ENCODE assay signal across 27 mouse cellular contexts in genomic region chr14:87775332-87775890, GRCm38 (mm10).
DNase-seq lines count a peak whose midpoint lies in the region; ATAC-seq and TF ChIP-seq lines count a peak whose summit lies in the region.
"Had no signal": no experiment of that assay in that cellular context is flagged by ENCODE, and none has a peak within 500 bp of the region (broad histone marks: within the 10 kb centered on the region; RNA-seq: fewer than 3 reads in every experiment).

No protein-coding gene starts in this region.

- no peak overlapping the region for H3K4me2 ChIP-seq in hindbrain, embryonic 11.5 days (replicated peaks; ENCODE audit: low read depth, low read length)
- no peak overlapping the region for H3K4me2 ChIP-seq in forebrain, embryonic 13.5 days
- H3K4me2 ChIP-seq in midbrain, embryonic 13.5 days (replicated peaks) = no peak overlapping the region
- H3K4me2 ChIP-seq: embryonic facial prominence, embryonic 13.5 days; hindbrain, embryonic 13.5 days; liver, embryonic 12.5 days had no signal

- DNase-seq in hindbrain, embryonic 11.5 days (ENCODE audit: low spot score) = no peak
- no peak for DNase-seq in hindbrain, embryonic 10.5 days (ENCODE audit: low spot score)
- peak; percentile 2 for DNase-seq in ES-E14 (ENCODE audit: low read depth, low spot score)
- DNase-seq in spleen, postnatal 14 days (ENCODE audit: low spot score in 2 of 2) = no peak
- DNase-seq: adrenal gland, adult 8-10 months; cerebellum, adult 11-12 months; cerebellum, postnatal 10 days; gastrocnemius, postnatal 14 days; kidney, adult 8-10 months; kidney, postnatal 4 days; left cerebral cortex, postnatal 4 days; liver, postnatal 0 days; lung, postnatal 4 days; right cerebral cortex, postnatal 25 days; thymus, adult 18-20 months; thymus, postnatal 36 days had no signal

- in situ Hi-C loops in ES-E14 (cut with MboI; ENCODE audit: low sequenced_read_pairs in 2 of 2, unreplicated experiment in 2 of 2) = no loop called here

- H3K27me3 ChIP-seq in hindbrain, embryonic 11.5 days (ENCODE audit: control insufficient read depth, insufficient read depth, low read length) = no peaks in the 10 kb centered on the region
- no peaks in the 10 kb centered on the region for H3K27me3 ChIP-seq in hindbrain, embryonic 10.5 days (ENCODE audit: insufficient read depth, poor library complexity, severe bottlenecking)
- H3K27me3 ChIP-seq in forebrain, embryonic 13.5 days = no peaks in the 10 kb centered on the region
- H3K27me3 ChIP-seq in midbrain, embryonic 13.5 days = no peaks in the 10 kb centered on the region
- H3K27me3 ChIP-seq: embryonic facial prominence, embryonic 13.5 days; hindbrain, embryonic 13.5 days; liver, embryonic 12.5 days; megakaryocyte, embryonic 14.5 days had no signal

- peak; percentile 55; the same call in 1 of the 2 replicates for ATAC-seq in hindbrain, embryonic 11.5 days (ENCODE audit: low FRiP score)
- peak; percentile 53 for ATAC-seq in forebrain, embryonic 13.5 days
- 0 out of 2 replicates have a peak, but pooled peaks have one; percentile 37 for ATAC-seq in midbrain, embryonic 13.5 days
- ATAC-seq in CD4-positive, CD25-positive, alpha-beta regulatory T cell, adult 4 months = no peak
- ATAC-seq: intestine, embryonic 16.5 days; liver, embryonic 12.5 days; liver, postnatal 0 days; lung, postnatal 0 days had no signal

- no peaks in the 10 kb centered on the region for H3K9me3 ChIP-seq in hindbrain, embryonic 11.5 days (ENCODE audit: control insufficient read depth, low read length)
- H3K9me3 ChIP-seq in hindbrain, embryonic 10.5 days = no peaks in the 10 kb centered on the region
- no peaks in the 10 kb centered on the region for H3K9me3 ChIP-seq in ES-E14 (ENCODE audit: control insufficient read depth, insufficient read depth, low read depth, low read length)
- no peaks in the 10 kb centered on the region for H3K9me3 ChIP-seq in forebrain, embryonic 13.5 days (replicated peaks)
- H3K9me3 ChIP-seq in midbrain, embryonic 13.5 days = no peaks in the 10 kb centered on the region
- H3K9me3 ChIP-seq: embryonic facial prominence, embryonic 13.5 days; hindbrain, embryonic 13.5 days; liver, embryonic 12.5 days had no signal

- no peaks in the 10 kb centered on the region for H3K4me1 ChIP-seq in hindbrain, embryonic 11.5 days (replicated peaks; ENCODE audit: control insufficient read depth, insufficient read depth, low read length)
- peaks cover 4% of the 10 kb centered on the region; the same call in 1 of the 2 replicates for H3K4me1 ChIP-seq in hindbrain, embryonic 10.5 days (replicated peaks)
- H3K4me1 ChIP-seq in ES-E14 (ENCODE audit: control insufficient read depth in 2 of 2, insufficient read depth in 2 of 2, low read length in 2 of 2, poor library complexity in 1 of 2) = no peaks in the 10 kb centered on the region
- H3K4me1 ChIP-seq in forebrain, embryonic 13.5 days = peaks cover 3% of the 10 kb centered on the region; the same call in 1 of the 2 replicates
- H3K4me1 ChIP-seq in midbrain, embryonic 13.5 days (replicated peaks) = peaks cover 10% of the 10 kb centered on the region
- H3K4me1 ChIP-seq: embryonic facial prominence, embryonic 13.5 days; hindbrain, embryonic 13.5 days; liver, embryonic 12.5 days; megakaryocyte, embryonic 14.5 days had no signal

- no peak overlapping the region for H3K9ac ChIP-seq in hindbrain, embryonic 11.5 days (ENCODE audit: low read depth, low read length)
- no peak overlapping the region for H3K9ac ChIP-seq in ES-E14 (ENCODE audit: insufficient read depth, low read depth, low read length, poor library complexity, severe bottlenecking)
- H3K9ac ChIP-seq in forebrain, embryonic 13.5 days = no peak overlapping the region
- H3K9ac ChIP-seq in midbrain, embryonic 13.5 days (replicated peaks) = no peak overlapping the region
- H3K9ac ChIP-seq: embryonic facial prominence, embryonic 13.5 days; hindbrain, embryonic 13.5 days; liver, embryonic 12.5 days; liver, postnatal 0 days had no signal

- no peak overlapping the region for H3K27ac ChIP-seq in hindbrain, embryonic 11.5 days (ENCODE audit: low read depth, low read length)
- no peak overlapping the region for H3K27ac ChIP-seq in hindbrain, embryonic 10.5 days
- no peak overlapping the region for H3K27ac ChIP-seq in ES-E14 (ENCODE audit: insufficient read depth, low read depth, low read length, poor library complexity, severe bottlenecking)
- H3K27ac ChIP-seq in forebrain, embryonic 13.5 days = no peak overlapping the region
- H3K27ac ChIP-seq in midbrain, embryonic 13.5 days = no peak overlapping the region
- H3K27ac ChIP-seq: embryonic facial prominence, embryonic 13.5 days; hindbrain, embryonic 13.5 days; kidney, postnatal 0 days; liver, embryonic 12.5 days; stomach, postnatal 0 days had no signal

- H3K36me3 ChIP-seq in hindbrain, embryonic 11.5 days (ENCODE audit: control insufficient read depth, insufficient read depth, low read length) = no peaks in the 10 kb centered on the region
- H3K36me3 ChIP-seq in hindbrain, embryonic 10.5 days = no peaks in the 10 kb centered on the region
- no peaks in the 10 kb centered on the region for H3K36me3 ChIP-seq in ES-E14 (ENCODE audit: control insufficient read depth, insufficient read depth, low read length, poor library complexity, severe bottlenecking)
- no peaks in the 10 kb centered on the region for H3K36me3 ChIP-seq in forebrain, embryonic 13.5 days (ENCODE audit: poor library complexity, severe bottlenecking)
- H3K36me3 ChIP-seq in midbrain, embryonic 13.5 days = no peaks in the 10 kb centered on the region
- H3K36me3 ChIP-seq: embryonic facial prominence, embryonic 13.5 days; hindbrain, embryonic 13.5 days; liver, embryonic 12.5 days had no signal

- H3K4me3 ChIP-seq in hindbrain, embryonic 11.5 days (ENCODE audit: low read depth, low read length) = no peak overlapping the region
- H3K4me3 ChIP-seq in hindbrain, embryonic 10.5 days = no peak overlapping the region
- H3K4me3 ChIP-seq in ES-E14 (ENCODE audit: insufficient read depth in 1 of 2, low read depth in 1 of 2, low read length in 2 of 2, poor library complexity in 1 of 2, severe bottlenecking in 1 of 2) = no peak overlapping the region
- no peak overlapping the region for H3K4me3 ChIP-seq in forebrain, embryonic 13.5 days
- no peak overlapping the region for H3K4me3 ChIP-seq in midbrain, embryonic 13.5 days (replicated peaks)
- H3K4me3 ChIP-seq: embryonic facial prominence, embryonic 13.5 days; hindbrain, embryonic 13.5 days; liver, embryonic 12.5 days; megakaryocyte, embryonic 14.5 days had no signal

TF ChIP-seq in ES-E14, 5 proteins besides CTCF, POLR2A, EP300 and RAD21:
- TF ChIP-seq ZC3H11A (IDR thresholded peaks at IDR 0.05; ENCODE audit: borderline replicate concordance, low read depth, low read length) (no peak), ZNF384 (IDR thresholded peaks at IDR 0.05; ENCODE audit: low read depth, low read length) (no peak), MAFK (IDR thresholded peaks at IDR 0.05; ENCODE audit: insufficient read depth, low read depth, low read length) (no peak), HCFC1 (IDR thresholded peaks at IDR 0.05; ENCODE audit: borderline replicate concordance, insufficient read depth, low read length) (no peak), CHD2 (IDR thresholded peaks at IDR 0.05; ENCODE audit: low read depth, low read length) (no peak)
